Mouse (Mus musculus) adipocyte (in vitro differentiated cells): ENCODE data around the gene Tbr1.

ENCODE experiments used
- DNase-seq: peaks from one replicate; pipeline ENCODE4 v3.0.0-alpha.2; 2016; ENCODE audit warnings: low spot score

The Tbr1 gene

GRCm38 (mm10) chr2:61811507-61812421, 9.0 kb downstream of the Tbr1 start:
- no peak for DNase-seq

GRCm38 (mm10) chr2:61812536-61812935, 9.8 kb downstream of the Tbr1 start:
- no peak for DNase-seq

GRCm38 (mm10) chr2:61813106-61813505, 10.4 kb downstream of the Tbr1 start:
- DNase-seq = no peak

- no peak for DNase-seq
These were observed 10.8 kb downstream of the Tbr1 start for GRCm38 (mm10) chr2:61813521-61813920.

- DNase-seq = no peak
These were observed 12.1 kb downstream of the Tbr1 start for GRCm38 (mm10) chr2:61814548-61815473.

- DNase-seq = no peak
These were observed 13.0 kb downstream of the Tbr1 start for GRCm38 (mm10) chr2:61815583-61816313.

GRCm38 (mm10) chr2:61818197-61818596, 15.5 kb downstream of the Tbr1 start:
- no peak for DNase-seq

GRCm38 (mm10) chr2:61820203-61820602, 17.5 kb downstream of the Tbr1 start:
- DNase-seq = no peak

- DNase-seq = no peak
These were observed 20.9 kb downstream of the Tbr1 start for GRCm38 (mm10) chr2:61823426-61824140.

- no peak for DNase-seq
These were observed 34.6 kb downstream of the Tbr1 start for GRCm38 (mm10) chr2:61837243-61837806.
